Mouse (Mus musculus) hindbrain, postnatal 0 days (tissue): ENCODE results near the gene Ulk2. TPM values are rescaled to one million over a fixed set of nuclear protein-coding genes. Genes with fewer than 3 reads are reported as not detected.

Experiments used
- ATAC-seq: fragments of 200-750 bp; cut with Nextera tagmentation; 2 replicates; pipeline ENCODE4 v1.8.0; 2017; ENCODE audit warnings: mild to moderate bottlenecking, moderate TSS enrichment, moderate library complexity
- DNase-seq: peaks from one replicate; pipeline ENCODE4 v3.0.0-alpha.2; 2015; ENCODE audit warnings: low spot score
- H3K27ac ChIP-seq: fragments of 300-500 bp; sonication (generic); 2 replicates; pipeline ENCODE4 v1.5.1; 2014; ENCODE audit warnings: mild to moderate bottlenecking
- H3K27me3 ChIP-seq: fragments of 300-500 bp; sonication (generic); 2 replicates; pipeline ENCODE4 v1.6.1; 2014; ENCODE audit warnings: low read length, mixed read lengths; ENCODE audit not compliant: insufficient read depth
- H3K36me3 ChIP-seq: fragments of 300-500 bp; sonication (generic); 2 replicates; pipeline ENCODE4 v1.6.1; 2014; ENCODE audit warnings: low read length, mixed read lengths; ENCODE audit not compliant: insufficient read depth
- H3K4me1 ChIP-seq: fragments of 300-500 bp; sonication (generic); 2 replicates; pipeline ENCODE4 v1.6.1; 2014; ENCODE audit warnings: antibody characterized with exemption, low read length, mixed read lengths; ENCODE audit not compliant: insufficient read depth
- H3K4me2 ChIP-seq: fragments of 300-500 bp; sonication (generic); 2 replicates; pipeline ENCODE4 v1.6.1; 2014; ENCODE audit warnings: low read depth, mild to moderate bottlenecking, low read length, moderate library complexity, mixed read lengths
- H3K4me3 ChIP-seq: fragments of 300-500 bp; sonication (generic); 2 replicates; pipeline ENCODE4 v1.5.1; 2014; ENCODE audit warnings: low read length
- H3K9ac ChIP-seq: fragments of 300-500 bp; sonication (generic); replicated peaks from 2 replicates; pipeline ENCODE4 v1.6.1; 2014; ENCODE audit warnings: mild to moderate bottlenecking, low read length, moderate library complexity, mixed read lengths
- H3K9me3 ChIP-seq: fragments of 300-500 bp; sonication (generic); 2 replicates; pipeline ENCODE4 v1.6.1; 2016; ENCODE audit warnings: low read length, mixed read lengths
- CTCF ChIP-seq: IDR thresholded peaks from 2 replicates; pipeline ENCODE4 v1.5.1; 2016; ENCODE audit warnings: antibody characterized with exemption, control low read depth, low read depth
- WGBS: fragments of 180-500 bp; shearing (Covaris S2); extraction: QIAGEN DNeasy Blood & Tissue Kit; methylation state at CpG from one replicate; pipeline ENCODE4 v1.1.7; 2014; 5-methylcytosine and 5-hydroxymethylcytosine counted together
- polyA plus RNA-seq: library from polyadenylated mRNA; unstranded; fragments of >200 nt; fragmentation: Nextera tagmentation; extraction: Ambion mirVana; gene quantifications from 2 replicates; pipeline ENCODE4 v1.2.1, GENCODE M21; 2015
- total RNA-seq: library from RNA; depleted of rRNA; stranded (reverse); fragments of >200 nt; gene quantifications from 2 replicates; pipeline ENCODE4 v1.2.3, GENCODE M21; 2014; rRNA removed

Gene Ulk2
- total and polyA plus RNA-seq, 2 experiments from 2014 or later = 30.4 to 127 TPM

GRCm38 (mm10) chr11:61743768-61744167 lies 111.1 kb downstream of the Ulk2 start:
- Histone ChIP-seq H3K4me2 (no peak overlapping the region), H3K4me1 (no peaks in the 10 kb centered on the region), H3K9me3 (no peaks in the 10 kb centered on the region), H3K4me3 (no peak overlapping the region), H3K27ac (no peak overlapping the region), H3K9ac (no peak overlapping the region), H3K36me3 (peaks cover 33% of the 10 kb centered on the region), H3K27me3 (no peaks in the 10 kb centered on the region)
- DNase-seq (no peak), ATAC-seq (0 out of 2 replicates have a peak, but pooled peaks have one; percentile 47)
- TF ChIP-seq CTCF = no peak
- 43% methylated on average over 3 of the region's 3 CpGs for WGBS

GRCm38 (mm10) chr11:61740500-61740899 lies 114.4 kb downstream of the Ulk2 start:
- WGBS = 100% methylated on average over 1 of the region's 1 CpGs
- Histone ChIP-seq H3K36me3 (peaks cover 50% of the 10 kb centered on the region), H3K9me3 (no peaks in the 10 kb centered on the region)

GRCm38 (mm10) chr11:61737290-61737689 lies 117.6 kb downstream of the Ulk2 start:
- H3K4me1 ChIP-seq = no peaks in the 10 kb centered on the region
- ATAC-seq (no peak), DNase-seq (no peak)
- no peak overlapping the region for H3K27ac ChIP-seq
- TF ChIP-seq CTCF = no peak
- no peak overlapping the region for H3K4me2 ChIP-seq
- no peaks in the 10 kb centered on the region for H3K27me3 ChIP-seq
- H3K4me3 ChIP-seq = no peak overlapping the region
- H3K9ac ChIP-seq = no peak overlapping the region
- 85% methylated on average over 1 of the region's 1 CpGs for WGBS
- no peaks in the 10 kb centered on the region for H3K9me3 ChIP-seq
- peaks cover 64% of the 10 kb centered on the region for H3K36me3 ChIP-seq

More at GRCm38 (mm10) chr11:61740500-61740899, 114.4 kb downstream of the Ulk2 start:
- Histone ChIP-seq H3K27ac (no peak overlapping the region), H3K4me3 (no peak overlapping the region), H3K4me1 (no peaks in the 10 kb centered on the region), H3K9ac (no peak overlapping the region), H3K4me2 (no peak overlapping the region), H3K27me3 (no peaks in the 10 kb centered on the region)
- no peak; the same call in 1 of the 2 replicates for TF ChIP-seq CTCF
- no peak for DNase-seq
- no peak for ATAC-seq

- Histone ChIP-seq H3K9me3 (no peaks in the 10 kb centered on the region), H3K27me3 (no peaks in the 10 kb centered on the region), H3K4me2 (no peak overlapping the region), H3K9ac (no peak overlapping the region), H3K4me1 (no peaks in the 10 kb centered on the region), H3K27ac (no peak overlapping the region), H3K36me3 (peaks cover 56% of the 10 kb centered on the region), H3K4me3 (no peak overlapping the region)
- no peak for ATAC-seq
- TF ChIP-seq CTCF = no peak
- no peak for DNase-seq
- WGBS = 92% methylated on average over 7 of the region's 7 CpGs
These were observed 122.2 kb downstream of the Ulk2 start for GRCm38 (mm10) chr11:61732672-61733071.

- TF ChIP-seq CTCF = no peak
- no peak overlapping the region for H3K4me2 ChIP-seq
- WGBS = 85% methylated on average over 2 of the region's 2 CpGs
- no peaks in the 10 kb centered on the region for H3K9me3 ChIP-seq
- H3K4me1 ChIP-seq = no peaks in the 10 kb centered on the region
- no peaks in the 10 kb centered on the region for H3K27me3 ChIP-seq
- H3K4me3 ChIP-seq = no peak overlapping the region
- ATAC-seq = no peak
- no peak for DNase-seq
- no peak overlapping the region for H3K27ac ChIP-seq
- H3K36me3 ChIP-seq = peaks cover 38% of the 10 kb centered on the region
- H3K9ac ChIP-seq = no peak overlapping the region
These were observed 126.8 kb downstream of the Ulk2 start for GRCm38 (mm10) chr11:61728037-61728436.

Other genes with a start within 250 kb of the Ulk2 start
- 7.4 and 11.9 TPM in 2 replicates for gene Grap, start 201.8 kb downstream of the Ulk2 start, total RNA-seq
- 7.7 and 8.1 TPM in 2 replicates for gene Grap, start 201.8 kb downstream of the Ulk2 start, polyA plus RNA-seq
- gene Fam83g, start 171.0 kb downstream of the Ulk2 start, total RNA-seq = 0.11 and 0.21 TPM in 2 replicates
- 0.10 TPM in 2 replicates for gene Fam83g, start 171.0 kb downstream of the Ulk2 start, polyA plus RNA-seq
- 0.21 TPM in 1 of 2 replicates, not detected in the other for gene Slc5a10, start 134.2 kb downstream of the Ulk2 start, total RNA-seq
- 0.19 and 0.20 TPM in 2 replicates for gene Slc5a10, start 134.2 kb downstream of the Ulk2 start, polyA plus RNA-seq
- gene Prpsap2, start 93.0 kb downstream of the Ulk2 start, total RNA-seq = 42.7 and 46.2 TPM in 2 replicates
- 40.7 and 45.6 TPM in 2 replicates for gene Prpsap2, start 93.0 kb downstream of the Ulk2 start, polyA plus RNA-seq
- gene Akap10, start 75.2 kb upstream of the Ulk2 start, total RNA-seq = 13.4 and 24.0 TPM in 2 replicates
- gene Akap10, start 75.2 kb upstream of the Ulk2 start, polyA plus RNA-seq = 6.4 and 6.6 TPM in 2 replicates
- gene Specc1, start 101.7 kb upstream of the Ulk2 start, total RNA-seq = 34.0 and 39.6 TPM in 2 replicates
- gene Specc1, start 101.7 kb upstream of the Ulk2 start, polyA plus RNA-seq = 20.5 and 20.7 TPM in 2 replicates